Comparison of ENCODE assay signal across 8 mouse cellular contexts in genomic region chr17:80969643-80970619, GRCm38 (mm10). TPM values are rescaled to one million over a fixed set of nuclear protein-coding genes. Genes with fewer than 3 reads are reported as not detected.
DNase-seq lines count a peak whose midpoint lies in the region; ATAC-seq and TF ChIP-seq lines count a peak whose summit lies in the region.

No protein-coding gene starts in this region.

- no peaks in the 10 kb centered on the region for H3K27me3 ChIP-seq in hindbrain, embryonic 10.5 days (ENCODE audit: insufficient read depth, poor library complexity, severe bottlenecking)
- no peaks in the 10 kb centered on the region for H3K27me3 ChIP-seq in limb, embryonic 12.5 days
- no peaks in the 10 kb centered on the region for H3K27me3 ChIP-seq in liver, embryonic 11.5 days (replicated peaks; ENCODE audit: control insufficient read depth, insufficient read depth, low read length)

- peaks cover 42% of the 10 kb centered on the region for H3K4me1 ChIP-seq in hindbrain, embryonic 10.5 days (replicated peaks)
- peaks cover 24% of the 10 kb centered on the region for H3K4me1 ChIP-seq in limb, embryonic 12.5 days (replicated peaks)
- H3K4me1 ChIP-seq in liver, embryonic 11.5 days (replicated peaks; ENCODE audit: control insufficient read depth, insufficient read depth, low read length): no peaks in the 10 kb centered on the region

- H3K4me2 ChIP-seq in limb, embryonic 12.5 days: no peak overlapping the region
- H3K4me2 ChIP-seq in liver, embryonic 11.5 days: no peak overlapping the region

- 52% methylated on average over 18 of the region's 18 CpGs for WGBS in hindbrain, embryonic 10.5 days
- 54% methylated on average over 18 of the region's 18 CpGs for WGBS in limb, embryonic 12.5 days
- WGBS in liver, embryonic 11.5 days: 64% methylated on average over 18 of the region's 18 CpGs

- TF ChIP-seq CTCF in brain, embryonic 14.5 days (IDR thresholded peaks at IDR 0.05; ENCODE audit: borderline replicate concordance, extremely low read depth, insufficient read depth, insufficient read length): no peak

- peak; percentile 14 for DNase-seq in Muller cell, postnatal 12 days (ENCODE audit: inconsistent ontology term)
- DNase-seq in brain, embryonic 14.5 days (ENCODE audit: low read depth): peak; percentile 96
- DNase-seq in fibroblast of lung, adult 2 months (ENCODE audit: low read depth): peak; percentile 16
- peak; percentile 42 for DNase-seq in hindbrain, embryonic 10.5 days (ENCODE audit: low spot score)
- DNase-seq in retina, postnatal 1 day: peak; percentile 69
- DNase-seq in spleen, adult 12 weeks (ENCODE audit: low spot score): no peak
- no peak for DNase-seq in liver, embryonic 11.5 days (ENCODE audit: low spot score)

- peak overlapping the region; percentile 56 for H3K27ac ChIP-seq in hindbrain, embryonic 10.5 days
- H3K27ac ChIP-seq in limb, embryonic 12.5 days: no peak overlapping the region
- no peak overlapping the region for H3K27ac ChIP-seq in liver, embryonic 11.5 days (ENCODE audit: low read depth, low read length)

- no peaks in the 10 kb centered on the region for H3K36me3 ChIP-seq in hindbrain, embryonic 10.5 days
- H3K36me3 ChIP-seq in limb, embryonic 12.5 days: no peaks in the 10 kb centered on the region
- no peaks in the 10 kb centered on the region for H3K36me3 ChIP-seq in liver, embryonic 11.5 days (ENCODE audit: control insufficient read depth, insufficient read depth, low read length)

- no peaks in the 10 kb centered on the region for H3K9me3 ChIP-seq in hindbrain, embryonic 10.5 days
- no peaks in the 10 kb centered on the region for H3K9me3 ChIP-seq in limb, embryonic 12.5 days
- H3K9me3 ChIP-seq in liver, embryonic 11.5 days (ENCODE audit: control insufficient read depth, low read length): no peaks in the 10 kb centered on the region

- no peak overlapping the region for H3K4me3 ChIP-seq in hindbrain, embryonic 10.5 days
- H3K4me3 ChIP-seq in limb, embryonic 12.5 days (replicated peaks): no peak overlapping the region
- H3K4me3 ChIP-seq in liver, embryonic 11.5 days (ENCODE audit: low read depth, low read length): no peak overlapping the region

- no peak for TF ChIP-seq POLR2A in brain, embryonic 14.5 days (IDR thresholded peaks at IDR 0.05; ENCODE audit: borderline replicate concordance, extremely low read depth, insufficient read depth, insufficient read length, poor library complexity, severe bottlenecking)

- H3K9ac ChIP-seq in limb, embryonic 12.5 days (replicated peaks): no peak overlapping the region
- H3K9ac ChIP-seq in liver, embryonic 11.5 days (ENCODE audit: low read depth, low read length): no peak overlapping the region

- ATAC-seq in limb, embryonic 12.5 days (ENCODE audit: insufficient number of reproducible peaks, insufficient read depth, low FRiP score, low TSS enrichment, low read depth): peak; percentile 66; the same call in 1 of the 2 replicates
- no peak for ATAC-seq in liver, embryonic 11.5 days (replicated peaks; ENCODE audit: low FRiP score)

RNA-seq across cellular contexts. Expression of gene Tmem178, which starts 25.5 kb away (rescaled TPM):
- 31.8 and 38.1 TPM in 2 replicates for polyA plus RNA-seq in brain, embryonic 14.5 days (2012; rRNA removed)
- polyA plus RNA-seq in hindbrain, embryonic 10.5 days (2016; fragmentation: Nextera tagmentation; extraction: Ambion mirVana): 4.5 and 13.0 TPM in 2 replicates
- 9.0 TPM in 2 replicates for polyA plus RNA-seq in limb, embryonic 12.5 days (2016; fragmentation: Nextera tagmentation; extraction: Ambion mirVana)
- polyA plus RNA-seq in liver, embryonic 11.5 days (2014; fragmentation: Nextera tagmentation; extraction: Ambion mirVana): 1.4 and 1.9 TPM in 2 replicates

Comparison
In these comparisons a context has a peak if more than half of its experiments do, and no peak if none do; other contexts are left out.
1. DNase-seq: peak in Muller cell, postnatal 12 days (single experiment), brain, embryonic 14.5 days (single experiment), fibroblast of lung, adult 2 months (single experiment), hindbrain, embryonic 10.5 days (single experiment) and retina, postnatal 1 day (single experiment); none in spleen, adult 12 weeks (single experiment) and liver, embryonic 11.5 days (single experiment).